Comparison of ENCODE assay signal across 8 mouse cellular contexts in the genomic region with DNA sequence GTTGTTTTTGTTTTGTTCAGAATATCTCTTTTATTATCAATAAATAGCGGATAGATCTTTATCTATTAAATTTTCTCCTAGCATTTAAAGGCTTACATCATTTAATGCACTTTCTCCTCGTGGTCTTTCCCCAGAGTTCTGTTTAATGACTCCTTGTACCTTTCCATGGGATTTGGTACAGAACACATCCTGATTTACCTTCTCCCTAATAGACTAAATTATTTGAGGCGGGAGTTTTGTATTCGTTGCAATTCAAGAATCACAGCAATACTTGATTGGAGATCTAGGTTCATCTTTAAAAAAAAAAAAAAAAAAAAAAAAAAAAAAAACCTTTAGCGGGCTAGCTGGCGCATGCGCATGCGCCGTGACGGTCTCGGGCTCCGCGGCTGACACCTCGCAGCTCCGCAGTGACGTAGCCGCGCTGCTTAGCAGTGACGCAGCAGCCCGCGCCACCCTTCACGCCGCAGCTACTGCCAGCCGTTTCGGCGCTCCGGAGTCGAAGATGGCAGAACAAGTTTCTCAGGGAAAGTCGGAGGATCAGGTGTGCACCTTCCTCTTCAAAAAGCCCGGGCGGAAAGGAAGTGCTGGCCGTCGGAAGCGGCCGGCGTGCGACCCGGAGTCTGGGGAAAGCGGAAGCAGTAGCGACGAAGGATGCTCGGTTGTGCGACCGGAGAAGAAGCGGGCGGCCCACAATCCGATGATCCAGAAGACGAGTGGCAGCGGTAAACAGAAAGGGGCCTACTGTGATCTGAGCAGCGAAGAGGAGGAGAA. TPM values are rescaled to one million over a fixed set of nuclear protein-coding genes. Genes with fewer than 3 reads are reported as not detected.
DNase-seq lines count a peak whose midpoint lies in the region; ATAC-seq lines count a peak whose summit lies in the region.

Gene Rnf113a2, plus strand, starts transcription at position 363 of the 771 bp plus-strand sequence.

- H3K27me3 ChIP-seq in hindbrain, embryonic 14.5 days (ENCODE audit: control insufficient read depth, insufficient read depth, low read length): no peaks in the 10 kb centered on the region

- H3K4me1 ChIP-seq in hindbrain, embryonic 14.5 days (replicated peaks; ENCODE audit: control insufficient read depth, insufficient read depth, low read length): peaks cover 7% of the 10 kb centered on the region; the same call in 1 of the 2 replicates

- peak within 1 kb of the TSS; percentile 83 for H3K27ac ChIP-seq in hindbrain, embryonic 14.5 days

- no peaks in the 10 kb centered on the region for H3K36me3 ChIP-seq in hindbrain, embryonic 14.5 days (replicated peaks; ENCODE audit: control insufficient read depth, insufficient read depth)

- 3% methylated on average over 50 of the region's 50 CpGs for WGBS in hindbrain, embryonic 14.5 days

- peak within 1 kb of the TSS; percentile 73 for H3K9ac ChIP-seq in hindbrain, embryonic 14.5 days

- DNase-seq in R1 (ENCODE audit: low read depth, low spot score): peak; percentile 91
- peak; percentile 85 to 91 for DNase-seq in cerebellum, postnatal 25 days
- DNase-seq in frontal cortex, postnatal 25 days (ENCODE audit: low spot score in 2 of 2): peak; percentile 62 to 72
- DNase-seq in hindbrain, embryonic 14.5 days (ENCODE audit: low spot score): peak; percentile 94
- peak; percentile 84 for DNase-seq in layer of hippocampus, postnatal 36 days
- DNase-seq in lung, postnatal 25 days (ENCODE audit: low spot score): peak; percentile 84
- peak; percentile 79 for DNase-seq in retina, adult 2 months (ENCODE audit: low read depth, low spot score)
- DNase-seq in thymus, postnatal 25 days: peak; percentile 86

- H3K9me3 ChIP-seq in hindbrain, embryonic 14.5 days (ENCODE audit: control insufficient read depth, low read length): 0 out of 2 replicates have a peak, but pooled peaks cover 6% of the 10 kb centered on the region

- peak within 1 kb of the TSS; percentile 63 for H3K4me2 ChIP-seq in hindbrain, embryonic 14.5 days (replicated peaks)

- peak; percentile 92 for ATAC-seq in hindbrain, embryonic 14.5 days (ENCODE audit: low FRiP score)

- peak within 1 kb of the TSS; percentile 65 for H3K4me3 ChIP-seq in hindbrain, embryonic 14.5 days (replicated peaks; ENCODE audit: low read length)

RNA-seq across cellular contexts. Expression of gene Rnf113a2, which starts in this region (rescaled TPM):
- polyA plus RNA-seq in hindbrain, embryonic 14.5 days (2014; fragmentation: Nextera tagmentation; extraction: Ambion mirVana): 22.0 and 23.8 TPM in 2 replicates
- 10 to 100 TPM; 13.9 to 14.9 TPM for total RNA-seq in layer of hippocampus, postnatal 36 days (2021)

Comparison
In these comparisons a context has a peak if more than half of its experiments do, and no peak if none do; other contexts are left out.
1. Peak in every context shown above with its lines: DNase-seq, ATAC-seq, H3K4me3 ChIP-seq and H3K27ac ChIP-seq.